Mouse (Mus musculus): ENCODE data around the gene Armcx5. TPM values are rescaled to one million over a fixed set of nuclear protein-coding genes. Genes with fewer than 3 reads are reported as not detected.

Gene Armcx5
- 10.8 and 11.2 TPM in 2 replicates for polyA plus RNA-seq (2012; rRNA removed)

DNA sequence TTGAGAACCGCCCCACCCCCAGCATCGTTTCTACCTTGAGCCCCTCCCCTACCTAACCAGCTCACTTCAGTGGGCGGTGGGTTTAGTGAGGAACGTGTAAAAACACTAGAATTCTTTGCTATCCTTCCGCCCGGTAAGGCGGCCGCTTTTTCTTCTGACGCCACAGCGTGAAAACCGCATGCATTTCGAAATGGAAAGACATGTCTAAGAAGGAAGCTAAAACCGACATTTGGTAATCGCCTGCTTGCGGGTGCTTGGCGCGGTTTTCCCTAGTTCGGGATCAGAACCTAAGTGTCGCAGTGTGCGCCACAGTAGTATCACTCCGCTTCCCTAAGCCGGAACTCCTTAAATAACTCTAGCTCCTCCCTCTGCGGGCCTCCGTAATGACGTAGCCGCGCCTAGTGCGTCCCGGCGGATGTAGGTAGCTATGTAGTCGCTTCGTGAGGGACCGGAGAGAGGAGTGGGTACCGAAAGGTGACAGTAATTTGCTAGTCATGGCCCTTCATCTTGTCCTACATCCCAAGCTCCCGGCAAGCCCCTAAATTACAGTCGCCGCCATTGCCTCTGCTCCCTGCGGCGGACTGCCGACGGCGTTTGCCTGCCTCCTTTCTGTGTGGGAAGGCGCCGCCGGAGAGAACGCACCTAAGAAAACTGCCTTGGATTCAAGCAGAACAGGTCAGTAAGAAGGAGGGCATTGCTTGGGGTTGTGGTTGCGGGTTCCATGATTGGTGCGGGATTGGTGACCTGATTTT is at the start of gene Armcx5, which contains the start of gene Gprasp1:
Armcx5 (plus strand) TSS at position 430 of the 752 bp plus-strand sequence.
Gprasp1 (plus strand) TSS at position 430 of the 752 bp plus-strand sequence.

GRCm38 (mm10) chrX:135693633-135694032 is 48.9 kb upstream of the Armcx5 start, which contains the start of gene Tcp11x2:
Gene Tcp11x2 (minus strand): TSS chrX:135693790.

GRCm38 (mm10) chrX:135725161-135725560 is 17.4 kb upstream of the Armcx5 start, which contains the start of gene Tmsb15a:
Gene Tmsb15a (minus strand): TSS chrX:135725261.

Other genes starting within 250 kb of the Armcx5 start
- gene AV320801, start 248.1 kb upstream of the Armcx5 start, polyA plus RNA-seq (2012; rRNA removed), result not detected in 2 replicates
- gene Nxf7, start 144.0 kb upstream of the Armcx5 start, polyA plus RNA-seq (2012; rRNA removed), result 0.12 TPM in 1 of 2 replicates, not detected in the other
- not detected in 2 replicates for gene Prame, start 115.0 kb upstream of the Armcx5 start, polyA plus RNA-seq (2012; rRNA removed)
- gene Tcp11x2, start 48.9 kb upstream of the Armcx5 start, polyA plus RNA-seq (2012; rRNA removed), result not detected in 2 replicates
- not detected in 2 replicates for gene Tmsb15a, start 17.5 kb upstream of the Armcx5 start, polyA plus RNA-seq (2012; rRNA removed)
- 236 and 268 TPM in 2 replicates for gene Gprasp1, start within 50 bp of the Armcx5 start, polyA plus RNA-seq (2012; rRNA removed)
- 65.7 and 68.3 TPM in 2 replicates for gene Bhlhb9, start 54.9 kb downstream of the Armcx5 start, polyA plus RNA-seq (2012; rRNA removed)
- gene Gprasp2, start 96.3 kb downstream of the Armcx5 start, polyA plus RNA-seq (2012; rRNA removed), result 177 and 192 TPM in 2 replicates